Mouse (Mus musculus): ENCODE measurements around the gene Stx16.
A peak's percentile ranks its signal among the peaks of the same experiment; 100 is the strongest.

Gene Stx16

DNA sequence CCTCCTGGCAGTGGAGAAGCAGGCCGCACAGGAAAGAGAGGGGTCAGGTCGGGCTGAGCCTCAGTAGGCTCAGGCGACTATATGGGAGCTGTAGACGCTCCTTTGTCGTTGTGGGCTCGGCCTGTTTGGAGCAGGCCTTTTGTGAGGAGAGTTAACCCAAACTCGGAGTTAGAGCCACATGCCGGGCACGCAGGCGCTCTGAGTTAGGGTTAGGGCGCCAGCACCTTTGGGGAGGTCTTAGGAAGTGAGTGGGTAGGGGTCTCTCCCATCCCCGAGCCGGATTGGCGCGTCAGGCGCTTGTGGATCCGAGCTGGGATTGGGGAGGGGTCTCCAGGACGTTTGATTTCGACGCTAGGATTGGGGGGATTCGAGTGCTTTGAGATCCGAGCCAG lies 321 bp downstream of the Stx16 start:
- no peak for DNase-seq (ENCODE audit: low read depth)

DNA sequence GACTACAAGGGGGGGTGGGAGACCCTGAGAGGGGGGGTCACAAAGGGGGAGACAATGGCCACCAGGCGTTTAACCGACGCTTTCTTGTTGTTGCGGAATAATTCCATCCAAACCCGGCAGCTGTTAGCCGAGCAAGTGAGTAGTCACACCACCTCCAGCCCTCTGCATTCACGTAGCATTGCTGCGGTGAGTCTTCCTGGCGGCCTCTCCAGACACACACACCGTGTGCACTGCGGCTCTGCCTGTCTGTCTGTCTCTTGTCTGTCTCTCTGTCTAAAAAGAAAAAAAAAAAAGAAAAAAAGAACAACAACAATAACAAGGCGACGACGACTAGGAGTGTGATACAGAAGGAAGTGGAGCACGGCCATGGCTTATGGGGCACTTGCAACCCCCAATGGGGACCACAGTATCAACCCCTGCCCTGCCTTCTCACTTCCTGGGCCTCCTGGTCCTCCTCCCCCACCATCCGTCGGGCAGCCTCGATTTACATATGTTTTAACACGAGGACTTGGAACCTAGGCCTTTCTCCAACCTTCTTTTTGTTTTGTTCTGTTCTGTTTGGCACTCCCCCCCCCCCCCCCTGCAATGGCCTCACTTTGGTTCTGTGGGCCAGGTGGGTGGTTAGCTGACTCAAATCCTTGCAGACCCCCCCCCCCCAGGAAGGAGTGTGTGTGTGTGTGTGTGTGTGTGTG lies 1.0 kb downstream of the Stx16 start:
- peak; percentile 60 for DNase-seq (ENCODE audit: low read depth)

DNA sequence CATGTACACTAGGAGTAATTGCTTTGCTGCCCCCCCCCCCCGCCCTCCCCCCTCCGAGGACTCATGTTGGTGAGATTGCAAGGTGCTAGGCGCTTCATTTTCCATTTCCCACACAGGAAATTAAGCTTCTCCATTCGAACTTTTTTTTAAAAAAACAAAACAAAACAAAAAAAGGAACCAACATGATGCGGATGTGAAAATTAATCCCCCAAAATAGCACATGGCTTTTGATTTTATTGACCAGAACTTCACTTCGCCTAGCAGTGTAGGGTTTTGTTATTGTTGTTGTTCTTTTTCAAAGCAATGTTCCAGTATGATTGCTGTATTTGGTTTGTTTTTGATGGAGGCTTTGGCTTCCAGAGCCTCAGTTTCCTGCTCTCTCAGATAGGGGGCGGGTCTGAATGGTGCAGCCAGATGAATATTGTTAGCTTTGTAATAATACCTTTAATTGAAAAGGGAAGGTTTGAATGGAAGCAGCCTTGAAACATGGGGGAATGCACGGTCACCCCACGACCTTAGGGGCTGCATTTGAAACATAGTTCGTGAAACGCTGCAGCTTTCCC lies 1.7 kb downstream of the Stx16 start:
- peak; percentile 25 for DNase-seq (ENCODE audit: low read depth)

DNA sequence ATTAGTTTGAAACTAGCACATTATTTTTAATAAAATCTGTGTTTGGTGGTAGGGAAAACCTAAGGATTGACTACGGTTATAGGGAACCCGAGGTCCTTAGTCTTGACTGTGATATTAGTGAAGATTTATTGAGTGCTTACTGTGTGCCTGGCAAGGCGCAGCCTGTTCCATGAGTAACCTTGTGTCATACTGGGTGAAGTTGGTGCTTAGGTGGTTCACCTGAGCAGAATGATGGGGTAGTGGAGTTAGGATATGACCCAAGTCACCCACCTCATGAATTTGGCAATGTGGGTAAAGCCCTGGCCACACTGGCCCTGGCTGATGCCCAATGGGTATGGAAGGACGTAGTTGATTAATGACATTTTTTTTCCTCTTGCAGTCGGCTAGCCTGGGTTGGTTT lies 5.7 kb downstream of the Stx16 start:
- DNase-seq (ENCODE audit: low read depth) = no peak

DNA sequence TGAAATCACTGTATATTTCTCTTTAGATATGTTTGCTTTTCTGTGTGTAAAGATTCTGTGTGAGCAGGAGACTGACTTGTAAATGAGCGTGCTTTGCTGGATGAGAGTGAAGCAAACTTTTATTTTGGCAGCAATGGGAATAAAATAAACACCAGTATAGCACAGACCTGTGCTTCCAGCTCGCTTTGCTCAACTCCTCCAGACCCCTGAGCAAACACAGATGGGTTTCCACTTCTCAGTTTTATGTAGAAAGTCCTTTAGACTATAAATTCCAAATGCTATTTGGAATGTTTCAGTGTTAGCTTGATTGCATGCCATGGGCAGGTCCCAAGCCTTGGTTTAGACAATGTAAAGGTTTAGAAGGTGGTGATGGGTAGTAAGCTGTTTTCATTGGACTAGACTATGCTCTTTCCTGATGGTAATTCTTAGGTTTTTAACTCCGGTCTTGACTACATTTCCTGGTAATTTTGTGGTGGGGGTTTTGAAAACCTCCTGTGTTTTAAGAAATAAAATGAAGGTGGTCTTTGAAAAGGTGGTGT lies 6.3 kb downstream of the Stx16 start:
- no peak for DNase-seq (ENCODE audit: low read depth)

DNA sequence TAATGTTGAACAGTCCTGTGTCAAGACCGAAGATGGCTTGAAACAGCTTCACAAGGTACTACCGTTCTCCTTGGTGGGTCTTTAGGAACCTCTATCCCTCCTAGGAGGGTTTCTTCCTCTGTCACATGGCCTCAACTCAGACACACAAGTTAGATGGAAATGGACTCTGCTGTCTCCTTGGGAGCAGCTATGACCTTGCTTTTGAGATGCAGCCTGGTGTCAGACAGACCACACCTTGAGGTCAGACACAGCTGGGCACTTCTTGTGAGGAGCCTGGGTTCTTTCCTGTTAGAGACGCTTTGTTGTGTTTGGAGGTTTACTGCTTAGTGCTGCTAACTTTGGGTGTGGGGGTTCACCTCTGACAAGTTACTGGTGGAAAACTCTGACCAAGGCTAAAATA lies 19.0 kb downstream of the Stx16 start:
- DNase-seq (ENCODE audit: low read depth) = no peak

DNA sequence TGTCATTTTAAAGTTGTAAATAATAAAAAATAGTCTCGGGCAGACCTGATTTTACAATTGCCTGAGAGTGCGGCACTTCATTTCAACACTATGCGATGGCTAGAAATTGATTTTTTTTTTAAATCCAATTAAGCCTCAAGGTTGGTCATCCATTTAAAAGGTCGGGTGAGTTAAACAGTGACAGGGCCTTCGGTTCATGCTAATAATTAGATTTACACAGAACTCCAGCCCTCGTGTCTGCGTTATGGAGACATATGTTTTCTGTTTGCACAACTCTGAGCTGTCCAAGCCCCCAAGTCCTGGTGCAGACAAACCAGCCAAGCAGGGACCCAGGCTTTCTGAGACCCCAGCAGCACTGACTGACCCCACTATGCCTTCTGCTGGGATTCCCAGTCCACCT lies 26.3 kb downstream of the Stx16 start:
- DNase-seq (ENCODE audit: low read depth) = no peak

DNA sequence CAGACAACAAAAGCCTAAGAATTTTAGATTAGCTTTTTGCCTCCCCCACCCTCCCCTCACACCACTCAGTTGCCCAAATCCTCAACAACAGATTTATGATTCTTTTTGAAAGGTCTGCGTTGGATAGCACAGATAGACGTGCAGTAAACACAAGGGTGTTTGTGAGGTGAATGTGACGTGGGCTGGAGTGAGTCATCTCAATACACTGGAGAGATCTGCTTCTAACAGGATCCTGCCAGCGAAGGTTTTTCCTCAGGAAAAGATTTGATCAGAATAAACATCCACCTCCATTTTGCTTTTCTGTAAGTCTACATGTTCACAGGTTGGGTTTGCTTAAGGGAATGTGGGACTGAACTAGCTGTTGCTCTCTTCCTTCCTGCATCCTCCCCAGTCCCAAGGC lies 27.4 kb downstream of the Stx16 start:
- DNase-seq (ENCODE audit: low read depth) = peak; percentile 40

DNA sequence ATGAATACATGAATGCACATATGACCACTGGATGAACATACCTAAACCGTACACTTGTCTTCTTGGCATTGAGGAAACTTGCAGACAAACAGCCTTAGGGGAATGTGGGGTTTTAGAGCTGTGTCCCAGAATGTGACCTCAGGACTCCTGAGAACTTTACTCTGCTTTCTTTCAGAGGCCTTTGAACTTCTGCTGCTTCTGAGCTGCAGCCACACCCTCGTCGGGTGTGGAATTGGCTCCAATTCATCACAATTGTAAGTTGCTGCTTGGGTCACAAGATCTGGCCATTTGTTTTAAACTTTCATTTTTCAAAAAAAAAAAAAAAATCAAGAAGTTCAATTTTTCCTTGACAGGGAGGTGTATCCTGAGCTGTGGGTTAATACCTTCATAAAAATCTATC lies 31.3 kb downstream of the Stx16 start:
- DNase-seq (ENCODE audit: low read depth) = no peak

DNA sequence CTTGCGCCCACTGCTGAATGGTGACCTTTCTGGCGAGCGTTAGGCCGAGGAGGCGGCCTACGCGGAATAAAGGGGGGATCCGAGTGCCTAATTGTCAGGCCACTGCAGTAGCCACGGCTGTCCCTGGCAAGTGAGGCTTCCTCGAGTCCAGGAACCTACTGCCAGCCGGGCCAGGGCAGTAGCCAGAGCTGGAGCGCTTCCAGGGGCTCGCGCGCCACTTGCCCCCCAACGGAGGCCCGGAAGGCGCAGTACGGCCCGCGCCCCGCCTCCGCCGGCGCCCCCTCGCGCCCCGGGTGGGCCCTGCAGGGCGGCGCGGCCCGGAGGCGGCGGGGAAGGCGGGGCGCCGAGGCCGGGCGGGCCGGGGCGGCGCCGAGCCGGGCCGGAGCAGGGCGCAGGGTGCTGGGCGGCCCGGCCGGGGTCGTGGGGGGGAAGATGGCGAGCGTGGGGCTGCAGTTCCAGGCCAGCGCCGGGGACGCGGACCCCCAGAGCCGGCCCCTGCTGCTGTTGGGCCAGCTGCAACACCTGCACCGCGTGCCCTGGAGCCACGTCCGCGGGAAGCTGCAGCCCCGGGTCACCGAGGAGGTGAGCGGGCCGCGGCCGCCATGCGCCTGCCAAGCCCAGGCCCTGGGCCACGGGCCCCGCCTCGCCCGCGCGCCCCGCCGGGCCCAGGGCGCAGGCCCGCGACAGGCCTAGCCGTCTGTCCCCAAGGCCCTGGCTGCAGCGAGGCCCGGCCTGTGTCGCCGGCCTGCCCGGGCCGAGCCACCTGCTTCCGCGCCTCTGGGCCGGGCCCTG lies 34.1 kb downstream of the Stx16 start, which contains the start of gene Npepl1:
Gene Npepl1 (plus strand): TSS at position 359 of the 792 bp plus-strand sequence.
- no peak for DNase-seq (ENCODE audit: low read depth)

DNA sequence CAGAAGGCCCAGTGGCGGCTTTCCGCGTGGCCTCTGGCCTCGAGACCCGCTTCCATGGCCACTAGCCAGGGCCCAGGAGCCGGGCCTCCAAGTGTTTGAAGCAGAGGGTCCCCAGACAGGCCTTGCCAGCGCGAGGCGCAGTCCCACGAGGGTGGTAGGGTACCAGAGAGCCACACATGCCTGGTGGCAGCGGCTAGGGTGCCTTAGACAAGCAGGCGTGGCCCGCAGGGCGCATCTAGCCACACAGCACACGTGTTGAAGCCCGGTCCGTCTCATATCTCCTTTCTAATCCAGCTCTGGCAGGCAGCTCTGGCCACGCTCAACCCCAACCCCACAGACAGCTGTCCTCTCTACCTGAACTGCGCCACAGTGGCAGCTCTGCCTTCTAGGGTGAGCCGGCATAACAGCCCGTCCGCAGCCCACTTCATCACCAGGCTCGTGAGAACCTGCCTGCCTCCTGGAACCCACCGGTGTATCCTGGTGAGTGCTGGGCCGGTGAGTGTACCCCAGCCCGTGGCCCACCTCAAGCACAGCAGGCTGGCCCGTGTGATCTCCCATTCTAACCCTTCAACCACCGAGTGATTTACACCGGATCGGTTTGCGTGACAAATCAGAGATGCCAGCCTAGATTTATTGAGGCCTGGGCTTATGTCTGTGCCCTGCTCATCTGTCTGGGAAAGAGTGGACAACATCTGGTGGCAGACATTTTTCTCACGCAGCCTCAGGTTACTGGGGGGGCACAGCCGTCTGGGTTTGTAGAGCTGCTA lies 34.9 kb downstream of the Stx16 start:
- no peak for DNase-seq (ENCODE audit: low read depth)

DNA sequence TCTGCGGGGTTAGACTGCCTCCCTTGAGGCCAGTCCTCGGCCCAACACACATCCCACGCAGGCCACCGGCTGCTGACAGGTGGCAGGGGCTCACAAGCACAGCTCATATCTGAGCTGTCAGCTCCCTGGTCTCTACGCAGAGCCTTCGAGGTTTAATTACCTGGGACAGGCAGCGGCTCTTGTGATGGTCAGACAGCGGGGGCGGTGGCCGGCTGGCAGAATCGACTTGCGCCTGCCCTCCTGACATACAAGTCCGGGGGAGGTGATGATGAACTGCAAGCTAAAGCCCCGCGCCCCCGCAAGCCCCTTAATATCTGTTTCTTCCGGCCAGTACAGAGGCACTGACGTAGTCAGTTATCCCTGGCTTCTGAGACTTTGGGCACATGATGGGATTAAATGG lies 36.8 kb downstream of the Stx16 start:
- no peak for DNase-seq (ENCODE audit: low read depth)

DNA sequence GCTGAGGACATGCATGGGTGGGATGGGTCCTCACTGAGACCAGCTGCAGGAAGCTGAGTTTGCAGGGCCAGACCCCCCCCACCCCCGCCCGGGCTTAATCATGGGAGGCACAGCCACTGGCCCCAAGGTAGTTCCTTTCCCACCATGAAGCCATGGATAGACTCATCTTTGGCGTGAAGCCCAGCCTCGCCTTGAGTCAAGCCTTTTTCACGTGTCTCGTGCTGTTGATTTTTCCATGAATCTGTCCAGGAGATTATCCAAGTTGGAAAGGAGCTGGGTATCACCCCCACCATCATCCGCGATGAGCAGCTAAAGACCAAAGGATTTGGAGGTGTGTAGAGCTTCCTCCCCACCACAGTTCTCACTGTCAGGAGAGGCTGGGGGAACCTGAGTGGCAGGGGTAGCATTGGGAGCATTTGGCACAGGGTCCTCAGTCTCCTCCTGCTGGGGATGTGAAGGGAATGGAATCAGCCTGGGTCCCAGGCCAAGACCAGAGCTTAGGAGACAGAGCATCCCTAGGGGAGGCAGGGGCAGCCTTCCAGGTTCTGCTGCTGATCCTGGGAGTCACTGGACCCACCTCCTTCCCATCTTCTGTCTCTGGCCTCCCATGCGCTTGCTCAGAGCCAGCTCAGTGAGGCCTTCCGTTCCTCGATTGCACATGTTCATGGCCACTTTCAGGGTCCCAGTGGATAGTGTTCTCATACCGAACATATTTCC lies 38.2 kb downstream of the Stx16 start:
- peak; percentile 52 for DNase-seq (ENCODE audit: low read depth)

DNA sequence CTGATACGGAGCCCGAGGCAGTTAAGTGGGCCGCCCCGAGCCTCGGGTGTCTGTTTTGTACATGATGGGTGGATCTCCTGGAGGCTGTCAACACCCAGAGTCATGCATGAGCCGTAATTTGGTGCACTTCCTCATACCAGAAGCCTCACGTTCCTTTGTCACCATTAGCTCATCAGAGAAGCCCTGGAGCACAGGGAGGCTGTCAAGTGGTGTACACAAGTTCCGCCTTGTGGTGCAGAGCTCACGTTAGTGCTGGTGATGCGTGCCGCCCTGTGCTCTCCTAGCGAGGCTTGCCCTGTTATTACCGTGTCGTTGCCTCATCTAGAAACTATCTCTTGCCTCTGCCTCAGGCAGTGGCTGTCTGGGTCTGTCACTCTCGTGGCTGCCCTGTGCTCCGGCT lies 40.8 kb downstream of the Stx16 start:
- DNase-seq (ENCODE audit: low read depth) = no peak

DNA sequence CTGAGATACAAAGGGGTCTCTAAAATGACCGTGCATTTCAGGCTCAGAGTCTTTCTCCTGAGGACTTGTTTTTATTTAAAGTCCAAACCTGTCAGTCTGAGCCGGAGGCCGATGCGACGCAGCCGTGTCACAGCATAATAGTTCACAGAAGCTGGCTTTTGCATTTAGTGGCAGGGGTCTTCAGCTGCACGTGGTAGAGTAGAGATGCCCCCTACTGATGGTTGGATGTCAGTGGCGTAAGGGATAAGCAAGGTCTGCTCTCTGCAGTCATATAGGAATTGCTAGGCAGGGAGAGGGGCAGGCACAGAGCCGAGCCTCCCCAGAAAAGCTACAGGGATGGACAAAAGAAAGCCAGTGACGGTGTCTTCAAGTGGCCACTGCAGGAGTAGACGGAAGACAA lies 42.0 kb downstream of the Stx16 start:
- DNase-seq (ENCODE audit: low read depth) = no peak

DNA sequence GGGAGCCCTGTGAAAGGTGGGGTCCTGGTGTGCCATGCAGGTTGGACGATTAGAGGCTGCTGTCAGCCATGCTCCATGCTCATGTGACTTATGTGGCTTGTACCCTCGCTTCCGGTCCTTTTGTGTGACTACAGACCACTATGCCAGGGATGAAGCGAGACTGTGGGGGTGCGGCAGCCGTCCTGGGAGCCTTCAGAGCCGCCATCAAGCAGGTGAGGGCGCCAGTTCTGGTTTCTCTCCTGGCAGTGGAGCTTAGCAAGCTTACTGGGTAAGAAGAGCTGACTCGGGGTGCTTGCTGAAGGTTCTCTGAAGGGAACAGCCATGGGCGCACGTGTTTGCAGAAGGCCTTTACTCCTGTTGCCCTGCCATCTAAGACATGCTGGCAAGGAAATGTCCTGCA lies 43.2 kb downstream of the Stx16 start:
- DNase-seq (ENCODE audit: low read depth) = no peak

DNA sequence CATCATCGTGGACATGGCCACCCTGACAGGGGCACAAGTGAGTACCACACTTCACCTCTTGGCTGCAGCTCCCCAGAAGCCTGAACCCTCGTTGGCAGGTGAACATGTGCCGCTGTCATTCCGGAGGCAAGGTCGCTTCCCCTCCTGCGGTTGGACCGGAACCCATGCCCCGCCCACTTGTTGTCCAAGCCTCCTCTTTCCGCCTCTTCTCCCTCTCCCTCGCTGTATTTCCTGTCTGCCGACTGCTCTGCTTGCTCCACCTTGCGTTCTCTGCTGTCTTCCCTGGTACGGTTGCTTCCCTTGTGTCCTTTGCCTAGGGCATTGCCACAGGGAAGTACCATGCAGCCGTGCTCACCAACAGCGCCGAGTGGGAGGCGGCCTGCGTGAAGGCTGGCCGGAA lies 44.5 kb downstream of the Stx16 start:
- DNase-seq (ENCODE audit: low read depth) = no peak

DNA sequence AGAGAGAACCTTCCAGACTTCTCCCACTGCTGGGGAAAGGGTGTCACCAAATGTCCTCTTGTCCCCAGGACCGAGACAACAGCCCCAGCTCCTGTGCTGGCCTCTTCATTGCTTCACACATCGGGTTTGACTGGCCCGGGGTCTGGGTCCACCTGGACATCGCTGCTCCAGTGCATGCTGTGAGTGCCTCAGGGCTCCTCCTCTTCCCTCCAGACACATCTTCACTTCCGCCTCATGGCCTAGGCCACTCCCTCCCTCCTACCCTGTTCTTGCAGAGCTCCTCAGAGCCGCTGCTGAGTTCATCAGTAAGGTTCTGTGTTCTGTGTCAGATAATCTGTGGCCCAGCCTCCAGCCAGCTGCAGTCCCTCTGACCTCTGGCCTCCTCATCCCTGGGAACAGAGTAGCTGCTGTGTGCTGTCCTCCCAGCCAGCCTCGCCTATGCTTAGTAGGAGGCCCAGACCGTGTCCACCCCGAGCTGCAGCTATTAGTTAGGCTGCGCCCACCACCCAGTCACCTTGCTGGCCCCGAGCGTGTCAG lies 45.4 kb downstream of the Stx16 start:
- no peak for DNase-seq (ENCODE audit: low read depth)

DNA sequence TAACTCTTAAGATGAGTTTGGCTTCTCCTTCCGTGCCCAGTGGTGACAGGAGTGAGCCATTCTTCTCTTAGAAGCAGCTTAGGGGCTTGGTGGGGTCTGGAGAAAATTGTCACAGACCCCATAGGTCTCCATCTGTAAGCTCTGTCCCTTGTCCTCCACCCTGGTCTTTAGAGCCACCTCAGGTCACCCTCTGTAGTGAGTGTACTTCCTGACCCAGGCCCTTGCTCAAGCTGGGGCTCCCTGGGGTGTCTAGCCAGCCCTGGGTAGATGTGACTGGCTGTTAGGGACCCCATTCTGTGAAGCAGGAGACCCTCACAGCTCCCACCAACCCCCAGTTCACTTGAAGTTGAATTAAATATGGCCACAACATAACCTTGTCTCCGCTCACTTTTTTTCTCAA lies 46.2 kb downstream of the Stx16 start:
- DNase-seq (ENCODE audit: low read depth) = no peak

DNA sequence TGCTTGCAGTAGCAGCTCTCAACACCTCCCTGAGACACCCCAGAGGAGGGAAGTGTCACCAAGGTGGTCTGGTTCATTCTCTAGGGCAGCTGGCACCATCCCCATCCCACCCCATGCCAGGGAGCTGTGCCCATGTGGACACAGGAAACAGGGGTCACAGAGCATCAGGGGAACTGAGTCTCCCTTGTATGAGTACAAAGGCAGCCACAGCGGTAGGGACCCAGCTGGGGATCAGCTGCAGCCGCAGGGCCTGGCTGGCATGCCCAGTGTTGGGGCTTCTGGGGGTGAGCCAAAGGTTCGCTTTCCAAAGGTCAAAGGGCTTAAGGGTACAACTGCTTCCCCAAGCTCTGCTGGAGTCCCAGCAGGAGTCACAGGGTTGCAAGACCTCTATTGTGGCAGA lies 47.6 kb downstream of the Stx16 start:
- DNase-seq (ENCODE audit: low read depth) = no peak

Data from NIH3T3 (cell line).